Mouse (Mus musculus): Measurements from ENCODE around the gene Tk2. TPM values are rescaled to one million over a fixed set of nuclear protein-coding genes. Genes with fewer than 3 reads are reported as not detected.

The Tk2 gene
- polyA plus RNA-seq, 1 experiment from 2014 or later, result 16.4 TPM

- H3K27ac ChIP-seq (ENCODE audit: low read depth), result no peak overlapping the region
- H3K27me3 ChIP-seq (ENCODE audit: insufficient read depth, low read length), result no peaks in the 10 kb centered on the region
- peaks cover 9% of the 10 kb centered on the region for H3K36me3 ChIP-seq (ENCODE audit: insufficient read depth)
- peaks cover 4% of the 10 kb centered on the region for H3K4me1 ChIP-seq (ENCODE audit: insufficient read depth)
- ATAC-seq (ENCODE audit: insufficient read depth) (no peak), DNase-seq (peak; percentile 27)
- no peak overlapping the region for H3K9ac ChIP-seq
- 85% methylated on average over 3 of the region's 3 CpGs for WGBS
- H3K9me3 ChIP-seq (ENCODE audit: low read depth, low read length), result peaks cover 3% of the 10 kb centered on the region; the same call in 1 of the 2 replicates
- TF ChIP-seq CTCF (IDR thresholded peaks at IDR 0.05; ENCODE audit: low read depth), result peak; percentile 52
- H3K4me2 ChIP-seq, result no peak overlapping the region
- no peak overlapping the region for H3K4me3 ChIP-seq (ENCODE audit: low read depth, low read length)
These were observed 4.7 kb upstream of the Tk2 start for GRCm38 (mm10) chr8:104253016-104253415.

- no peaks in the 10 kb centered on the region for H3K36me3 ChIP-seq (ENCODE audit: insufficient read depth)
- TF ChIP-seq CTCF (IDR thresholded peaks at IDR 0.05; ENCODE audit: low read depth), result no peak
- H3K27ac ChIP-seq (ENCODE audit: low read depth), result peak overlapping the region; percentile 84
- no peaks in the 10 kb centered on the region for H3K9me3 ChIP-seq (ENCODE audit: low read depth, low read length)
- peak overlapping the region; percentile 61 for H3K9ac ChIP-seq
- ATAC-seq (ENCODE audit: insufficient read depth), result peak; percentile 12
- DNase-seq, result peak; percentile 45
- no peaks in the 10 kb centered on the region for H3K27me3 ChIP-seq (ENCODE audit: insufficient read depth, low read length)
- peak overlapping the region; percentile 80 for H3K4me2 ChIP-seq
- under 1% methylated on average over 7 of the region's 7 CpGs for WGBS
- H3K4me1 ChIP-seq (ENCODE audit: insufficient read depth), result peaks cover 4% of the 10 kb centered on the region
- H3K4me3 ChIP-seq (ENCODE audit: low read depth, low read length), result peak overlapping the region; percentile 56
These were observed 3.1 kb upstream of the Tk2 start for GRCm38 (mm10) chr8:104251461-104251860.

GRCm38 (mm10) chr8:104250439-104251367, 2.3 kb upstream of the Tk2 start, which contains the start of gene Cklf:
Gene Cklf (plus strand): TSS chr8:104250861.
- Histone ChIP-seq H3K27me3 (ENCODE audit: insufficient read depth, low read length) (no peaks in the 10 kb centered on the region), H3K4me2 (peak within 1 kb of the TSS; percentile 80), H3K4me1 (ENCODE audit: insufficient read depth) (peaks cover 4% of the 10 kb centered on the region), H3K27ac (ENCODE audit: low read depth) (peak within 1 kb of the TSS; percentile 84), H3K36me3 (ENCODE audit: insufficient read depth) (no peaks in the 10 kb centered on the region), H3K9ac (peak within 1 kb of the TSS; percentile 61), H3K4me3 (ENCODE audit: low read depth, low read length) (peak within 1 kb of the TSS; percentile 56), H3K9me3 (ENCODE audit: low read depth, low read length) (no peaks in the 10 kb centered on the region)
- ATAC-seq (ENCODE audit: insufficient read depth) (peak; percentile 81), DNase-seq (peak; percentile 98)
- peak; percentile 26; the same call in 1 of the 2 replicates for TF ChIP-seq CTCF (IDR thresholded peaks at IDR 0.05; ENCODE audit: low read depth)
- 3% methylated on average over 41 of the region's 41 CpGs for WGBS

GRCm38 (mm10) chr8:104249442-104249996, 1.2 kb upstream of the Tk2 start:
- ATAC-seq (ENCODE audit: insufficient read depth) (no peak), DNase-seq (no peak)
- H3K4me3 ChIP-seq (ENCODE audit: low read depth, low read length), result no peak overlapping the region
- 80% methylated on average over 7 of the region's 7 CpGs for WGBS
- H3K9me3 ChIP-seq (ENCODE audit: low read depth, low read length), result no peaks in the 10 kb centered on the region
- peaks cover 4% of the 10 kb centered on the region for H3K4me1 ChIP-seq (ENCODE audit: insufficient read depth)
- H3K4me2 ChIP-seq, result no peak overlapping the region
- no peaks in the 10 kb centered on the region for H3K36me3 ChIP-seq (ENCODE audit: insufficient read depth)
- H3K9ac ChIP-seq, result no peak overlapping the region
- H3K27ac ChIP-seq (ENCODE audit: low read depth), result no peak overlapping the region
- no peak for TF ChIP-seq CTCF (IDR thresholded peaks at IDR 0.05; ENCODE audit: low read depth)
- H3K27me3 ChIP-seq (ENCODE audit: insufficient read depth, low read length), result no peaks in the 10 kb centered on the region

GRCm38 (mm10) chr8:104247908-104248275, 466 bp downstream of the Tk2 start:
- Histone ChIP-seq H3K9ac (peak overlapping the region; percentile 76), H3K27ac (ENCODE audit: low read depth) (no peak overlapping the region; the same call in 1 of the 2 replicates), H3K36me3 (ENCODE audit: insufficient read depth) (0 out of 2 replicates have a peak, but pooled peaks cover 7% of the 10 kb centered on the region), H3K4me2 (peak overlapping the region; percentile 86), H3K4me3 (ENCODE audit: low read depth, low read length) (peak overlapping the region; percentile 85), H3K27me3 (ENCODE audit: insufficient read depth, low read length) (no peaks in the 10 kb centered on the region), H3K4me1 (ENCODE audit: insufficient read depth) (peaks cover 4% of the 10 kb centered on the region), H3K9me3 (ENCODE audit: low read depth, low read length) (no peaks in the 10 kb centered on the region)
- DNase-seq (peak; percentile 12), ATAC-seq (ENCODE audit: insufficient read depth) (no peak)
- 2% methylated on average over 11 of the region's 11 CpGs for WGBS
- TF ChIP-seq CTCF (IDR thresholded peaks at IDR 0.05; ENCODE audit: low read depth), result no peak

- Histone ChIP-seq H3K27me3 (ENCODE audit: insufficient read depth, low read length) (no peaks in the 10 kb centered on the region), H3K27ac (ENCODE audit: low read depth) (no peak overlapping the region), H3K9me3 (ENCODE audit: low read depth, low read length) (no peaks in the 10 kb centered on the region), H3K4me1 (ENCODE audit: insufficient read depth) (peaks cover 4% of the 10 kb centered on the region), H3K4me3 (ENCODE audit: low read depth, low read length) (peak overlapping the region; percentile 85), H3K4me2 (peak overlapping the region; percentile 86), H3K36me3 (ENCODE audit: insufficient read depth) (peaks cover 12% of the 10 kb centered on the region; the same call in 1 of the 2 replicates), H3K9ac (peak overlapping the region; percentile 76)
- 62% methylated on average over 22 of the region's 22 CpGs for WGBS
- DNase-seq, result no peak
- no peak for ATAC-seq (ENCODE audit: insufficient read depth)
- no peak for TF ChIP-seq CTCF (IDR thresholded peaks at IDR 0.05; ENCODE audit: low read depth)
These were observed 1.1 kb downstream of the Tk2 start for GRCm38 (mm10) chr8:104247054-104247907.

Measured in lung, embryonic 14.5 days (tissue).